Mouse (Mus musculus) ES-E14 (cell line): ENCODE data around the gene Ppp1ca.

Experiments used
- CHD2 ChIP-seq: IDR thresholded peaks from 2 replicates; pipeline ENCODE4 v1.6.1; 2014; ENCODE audit warnings: mild to moderate bottlenecking, low read depth, low read length, inconsistent platforms
- HCFC1 ChIP-seq: IDR thresholded peaks from 2 replicates; pipeline ENCODE4 v1.6.1; 2012; ENCODE audit warnings: low read length, inconsistent platforms, borderline replicate concordance; ENCODE audit not compliant: insufficient read depth
- MAFK ChIP-seq: IDR thresholded peaks from 2 replicates; pipeline ENCODE4 v1.6.1; 2014; ENCODE audit warnings: mild to moderate bottlenecking, low read depth, low read length, inconsistent platforms; ENCODE audit not compliant: insufficient read depth
- ZC3H11A ChIP-seq: IDR thresholded peaks from 2 replicates; pipeline ENCODE4 v1.6.1; 2012; ENCODE audit warnings: low read depth, mild to moderate bottlenecking, inconsistent platforms, low read length, borderline replicate concordance
- ZNF384 ChIP-seq: IDR thresholded peaks from 2 replicates; pipeline ENCODE4 v1.6.1; 2012; ENCODE audit warnings: low read depth, low read length, inconsistent platforms

- no peak for TF ChIP-seq ZNF384
- TF ChIP-seq ZC3H11A, result no peak
- TF ChIP-seq CHD2, result no peak
- TF ChIP-seq MAFK, result no peak
- TF ChIP-seq HCFC1, result no peak
These were observed 24.3 kb downstream of the Ppp1ca start for GRCm38 (mm10) chr19:4216041-4216685.
